Mouse (Mus musculus) gonadal fat pad, adult 2 months (tissue): ENCODE data around the gene Rpia. TPM values are rescaled to one million over a fixed set of nuclear protein-coding genes. Genes with fewer than 3 reads are reported as not detected.
A peak's percentile ranks its signal among the peaks of the same experiment; 100 is the strongest.

ENCODE experiments used
- DNase-seq: peaks from one replicate; pipeline ENCODE4 v3.0.0-alpha.2; 2012; ENCODE audit warnings: low read depth
- polyA plus RNA-seq: library from polyadenylated mRNA; depleted of rRNA; stranded (reverse); fragments of >200 nt; gene quantifications from 2 replicates; pipeline ENCODE4 v1.2.3, GENCODE M21; 2012

Gene Rpia
- polyA plus RNA-seq, 1 experiment = 13.1 TPM

GRCm38 (mm10) chr6:70805267-70805666 lies 13.2 kb upstream of the Rpia start:
- DNase-seq = no peak

DNA sequence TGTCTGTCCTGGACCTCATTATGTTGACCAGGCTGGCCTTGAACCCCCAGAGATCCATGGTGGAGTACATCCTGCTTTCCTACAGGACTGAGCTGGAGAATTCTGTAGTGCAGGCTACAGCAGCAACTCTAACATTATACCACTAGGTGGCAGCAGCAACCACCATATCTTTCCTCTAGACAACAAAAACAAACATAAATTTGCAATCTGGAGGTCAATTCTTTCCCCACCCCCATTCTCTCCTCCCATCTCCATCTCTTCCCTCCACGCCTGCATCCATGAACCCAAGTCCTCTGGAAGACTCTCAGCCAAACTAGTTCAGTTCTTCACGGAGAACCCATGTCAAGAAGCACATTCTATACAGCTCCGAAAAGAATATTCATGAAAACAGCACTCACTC lies 12.6 kb upstream of the Rpia start:
- DNase-seq = no peak

- DNase-seq = no peak
These were observed 5.7 kb upstream of the Rpia start for GRCm38 (mm10) chr6:70797581-70798251.

GRCm38 (mm10) chr6:70796940-70797339 lies 4.9 kb upstream of the Rpia start:
- no peak for DNase-seq

DNA sequence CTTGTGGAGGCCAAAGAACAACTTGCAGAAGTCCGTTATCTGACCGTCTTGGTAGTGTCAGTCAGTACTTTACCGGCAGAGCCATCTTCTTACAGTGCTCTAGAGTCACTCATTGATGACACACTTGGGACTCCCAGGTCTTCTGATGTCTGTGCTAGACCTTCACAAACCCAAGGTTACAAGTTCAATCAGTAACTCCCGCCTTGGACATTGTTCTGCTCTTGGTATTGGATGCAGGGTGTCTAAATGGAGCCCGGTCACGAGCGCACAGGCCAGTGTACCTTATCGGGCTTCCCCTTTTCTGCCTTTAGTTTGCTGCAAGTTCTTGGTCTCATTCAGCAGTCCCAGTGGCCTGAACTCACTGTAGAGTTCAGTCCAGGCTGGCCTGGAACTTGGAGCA lies 612 bp upstream of the Rpia start:
- no peak for DNase-seq

- no peak for DNase-seq
These were observed 925 bp downstream of the Rpia start for GRCm38 (mm10) chr6:70790852-70791761.

DNA sequence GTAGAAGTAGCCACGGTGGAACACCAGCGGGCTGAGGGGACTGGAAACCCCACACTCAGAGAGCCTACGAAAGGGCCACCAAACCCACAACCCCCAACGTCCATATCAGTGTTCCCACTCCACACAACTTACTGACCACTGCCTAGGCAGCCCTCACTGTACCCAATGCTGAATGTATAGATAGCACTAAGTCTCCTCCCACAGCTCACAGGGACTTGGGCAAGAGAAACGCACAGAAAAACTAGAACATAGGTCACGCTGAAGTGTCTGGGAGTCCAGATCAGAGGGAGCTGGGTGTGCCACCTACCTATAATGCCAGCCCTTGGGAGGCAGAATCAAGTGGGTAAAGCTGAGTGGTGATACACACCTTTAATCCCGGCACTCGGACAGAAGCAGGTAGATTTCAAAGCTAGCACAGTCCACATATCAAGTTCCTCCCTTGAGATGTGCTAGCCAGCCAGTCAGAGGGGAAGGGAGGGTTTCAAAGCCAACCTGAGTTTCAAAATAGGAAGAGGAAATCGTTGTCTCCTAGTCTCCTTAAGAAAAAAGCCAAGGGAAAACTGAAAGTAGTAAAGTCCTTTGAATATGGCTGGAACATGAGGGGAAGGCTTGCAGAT lies 1.9 kb downstream of the Rpia start:
- DNase-seq = no peak

DNA sequence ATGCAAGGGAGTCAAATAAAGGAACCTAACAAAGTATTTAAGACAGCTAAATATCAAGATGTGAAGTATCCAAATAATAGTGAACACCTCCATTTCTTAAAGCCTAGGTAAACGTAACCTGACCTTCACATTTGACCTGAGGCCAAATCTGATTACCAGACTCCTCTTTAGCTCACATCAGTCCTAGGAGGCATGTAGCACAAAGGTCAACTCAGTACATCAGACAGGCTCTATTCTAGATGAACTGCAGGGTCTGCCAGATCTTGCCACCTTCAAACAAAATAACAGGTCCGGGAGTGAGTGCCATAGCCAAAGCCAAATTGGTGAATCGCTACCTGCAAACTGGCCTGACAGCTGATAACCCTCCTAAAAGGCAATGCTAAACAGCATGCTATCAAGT lies 2.9 kb downstream of the Rpia start:
- DNase-seq = no peak

DNA sequence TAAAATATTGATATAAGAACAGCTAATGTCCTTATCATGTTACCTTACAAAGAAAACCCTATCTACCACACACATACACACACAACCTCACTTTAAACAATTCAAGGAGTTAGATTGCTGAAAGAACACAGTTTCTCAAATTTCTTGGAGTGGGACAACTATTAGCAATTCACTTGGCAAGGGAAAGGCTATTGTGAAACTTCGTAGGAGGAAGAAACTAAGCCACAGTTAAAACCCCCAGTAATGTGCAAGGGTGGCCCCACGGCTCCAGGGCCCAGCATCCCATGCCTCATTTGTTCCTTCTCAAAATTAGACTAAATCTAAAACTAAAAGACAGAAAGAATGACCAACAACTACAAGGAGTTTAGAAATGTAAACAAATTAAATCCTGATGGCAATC lies 4.5 kb downstream of the Rpia start:
- peak; percentile 83 for DNase-seq

DNA sequence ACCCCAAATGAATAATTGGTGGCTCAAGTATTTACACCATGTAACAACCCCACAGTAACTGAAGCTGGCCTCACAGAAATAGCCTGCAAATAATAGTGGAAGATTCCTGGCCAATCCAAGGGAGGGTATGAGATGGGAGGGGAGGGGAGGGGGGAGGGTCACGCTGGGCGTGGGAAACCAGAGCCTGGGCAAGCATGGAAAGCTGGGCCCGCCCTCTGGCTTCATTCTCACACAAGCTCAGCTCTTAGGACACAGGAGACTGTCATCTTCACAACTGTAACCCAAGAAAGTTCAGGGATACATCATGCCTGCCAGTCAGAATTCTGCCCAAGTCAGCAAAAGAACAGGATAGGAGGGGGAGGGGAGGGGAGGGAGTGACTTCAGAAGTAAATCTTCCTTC lies 6.2 kb downstream of the Rpia start:
- no peak for DNase-seq

DNA sequence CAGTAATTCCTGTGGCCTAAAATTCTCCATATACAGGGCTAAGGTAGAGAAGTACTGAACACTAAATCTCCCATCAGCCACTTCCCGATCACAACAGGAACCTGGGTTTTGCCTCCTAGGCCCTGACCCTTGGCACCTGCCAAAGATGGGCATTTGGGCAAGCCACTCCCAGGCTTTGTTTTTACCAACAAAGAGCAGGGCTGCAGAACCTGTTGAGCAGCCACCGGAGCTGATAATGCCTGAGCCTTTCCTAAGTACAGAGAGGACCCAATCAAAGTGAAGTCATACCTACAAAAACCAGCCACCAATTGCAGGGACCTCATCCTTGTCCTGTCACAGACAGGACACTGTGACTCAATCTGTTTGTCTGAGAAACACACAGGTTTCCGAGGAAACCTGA lies 7.2 kb downstream of the Rpia start:
- no peak for DNase-seq

- no peak for DNase-seq
These were observed 10.7 kb downstream of the Rpia start for GRCm38 (mm10) chr6:70781336-70781735.

GRCm38 (mm10) chr6:70774372-70774771 lies 17.7 kb downstream of the Rpia start:
- DNase-seq = no peak

DNA sequence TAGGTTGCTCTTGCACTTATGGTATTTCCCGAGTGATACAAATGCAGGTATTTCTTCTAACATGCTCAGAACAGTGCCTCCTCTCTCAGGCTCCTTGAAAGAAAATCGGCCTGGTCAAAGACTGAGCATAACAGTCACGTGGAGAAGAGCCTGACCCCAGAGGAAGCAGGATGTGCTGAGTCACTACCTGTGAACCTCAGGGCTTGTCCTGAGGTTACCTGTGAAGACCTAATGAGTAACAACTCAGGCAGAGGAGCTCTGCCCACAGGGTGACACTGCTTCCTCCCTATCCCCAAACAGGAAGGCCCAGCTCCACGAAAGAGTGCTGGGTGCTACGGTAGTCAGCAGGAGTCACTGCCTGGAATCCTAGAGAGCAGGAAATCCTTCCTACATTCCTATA lies 18.3 kb downstream of the Rpia start:
- DNase-seq = no peak

GRCm38 (mm10) chr6:70768769-70769168 lies 23.3 kb downstream of the Rpia start:
- no peak for DNase-seq

DNA sequence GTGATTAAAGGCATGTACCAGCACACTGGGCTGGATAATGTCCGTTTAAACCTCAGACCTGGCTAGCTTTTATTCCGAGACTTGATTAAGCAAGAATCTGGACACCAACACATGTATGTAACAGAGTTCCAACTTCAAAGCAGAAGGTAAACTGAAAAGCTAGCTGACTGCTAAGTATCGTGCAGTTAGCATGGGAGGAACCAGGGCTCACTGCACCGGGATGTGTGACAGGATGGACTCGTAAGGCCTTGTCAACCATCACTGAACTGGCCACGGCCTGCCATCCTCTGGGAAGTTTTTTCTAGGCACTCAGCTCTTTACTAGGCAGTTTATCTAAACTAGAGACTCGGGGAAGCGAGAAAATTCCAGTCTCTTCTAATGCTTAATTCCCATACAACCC lies 27.0 kb downstream of the Rpia start:
- no peak for DNase-seq

DNA sequence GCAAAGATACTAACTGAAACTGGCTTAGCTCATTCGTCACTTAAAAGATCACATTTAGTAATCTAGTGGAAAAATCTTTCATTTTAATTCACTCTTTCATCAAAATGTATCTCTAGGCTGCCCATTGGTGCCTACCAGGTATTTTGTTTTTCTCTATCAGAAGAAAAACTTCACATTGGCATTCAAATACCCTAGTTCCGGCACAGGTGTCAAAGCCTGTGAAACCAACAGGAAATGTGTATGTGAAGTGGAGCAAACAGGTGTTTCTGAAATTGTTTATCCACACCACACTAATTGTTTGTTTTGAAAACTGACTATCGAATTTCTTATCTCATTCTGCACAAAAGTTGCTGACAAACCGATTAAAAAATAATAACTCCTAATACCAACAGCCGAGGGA lies 27.5 kb downstream of the Rpia start:
- DNase-seq = no peak

DNA sequence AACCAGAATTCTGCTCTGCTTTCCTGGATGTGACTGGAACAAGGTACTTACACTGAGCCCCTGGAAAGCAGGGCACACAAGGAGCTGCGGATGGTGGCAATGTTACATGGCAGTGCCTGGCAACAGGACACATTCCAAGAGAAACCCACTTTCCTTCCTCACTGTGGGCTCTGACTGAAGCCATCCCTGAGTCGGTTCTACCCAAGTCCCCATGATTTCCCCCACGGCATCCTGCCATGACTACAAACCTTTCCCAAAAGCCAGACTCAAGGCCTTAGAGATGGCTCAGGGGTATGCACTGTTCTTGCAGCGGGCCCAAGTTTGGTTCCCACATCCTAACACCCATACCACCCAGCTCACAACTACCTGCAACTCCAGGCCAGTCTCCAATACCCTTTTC lies 28.2 kb downstream of the Rpia start:
- DNase-seq = no peak

DNA sequence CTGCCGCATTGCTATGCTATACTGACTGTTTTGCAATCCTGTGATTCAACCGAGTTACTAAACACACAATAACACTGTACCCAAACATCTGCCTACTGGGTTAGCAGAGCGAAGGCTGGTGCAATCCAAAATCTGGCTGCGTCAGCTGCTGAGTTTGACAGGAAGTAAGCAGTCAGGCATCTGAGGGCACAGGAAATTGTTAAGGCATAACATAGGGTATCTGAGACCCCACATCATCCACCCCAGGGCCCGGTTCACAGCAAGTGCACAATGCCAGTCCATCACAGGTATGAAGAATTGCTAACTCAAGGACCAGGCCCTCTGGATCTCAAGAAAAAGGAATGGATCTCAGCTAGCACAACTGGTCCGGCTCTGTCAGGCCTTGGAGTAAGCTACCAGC lies 29.4 kb downstream of the Rpia start:
- DNase-seq = no peak

- DNase-seq = no peak
These were observed 31.1 kb downstream of the Rpia start for GRCm38 (mm10) chr6:70760951-70761350.

- no peak for DNase-seq
These were observed 37.2 kb downstream of the Rpia start for GRCm38 (mm10) chr6:70754833-70755232.

GRCm38 (mm10) chr6:70752351-70752750 lies 39.7 kb downstream of the Rpia start:
- DNase-seq = no peak

GRCm38 (mm10) chr6:70751898-70752273 lies 40.1 kb downstream of the Rpia start:
- no peak for DNase-seq
